Mouse (Mus musculus): Measurements from ENCODE around the gene Plpp4. TPM values are rescaled to one million over a fixed set of nuclear protein-coding genes. Genes with fewer than 3 reads are reported as not detected.

Plpp4 gene
- total and polyA plus RNA-seq, 2 experiments from 2014 or later = 6.7 to 8.6 TPM

- DNase-seq = peak; percentile 82
- Histone ChIP-seq H3K27me3 (ENCODE audit: insufficient read depth, low read length) (peaks cover 3% of the 10 kb centered on the region; the same call in 1 of the 2 replicates), H3K36me3 (ENCODE audit: insufficient read depth) (no peaks in the 10 kb centered on the region), H3K4me1 (ENCODE audit: insufficient read depth) (0 out of 2 replicates have a peak, but pooled peaks cover 4% of the 10 kb centered on the region), H3K9ac (no peak overlapping the region), H3K4me3 (ENCODE audit: low read depth, low read length) (no peak overlapping the region), H3K9me3 (ENCODE audit: low read length) (no peaks in the 10 kb centered on the region), H3K4me2 (ENCODE audit: low read depth) (peak overlapping the region; percentile 23; the same call in 1 of the 2 replicates), H3K27ac (ENCODE audit: low read depth, low read length) (peak overlapping the region; percentile 54; the same call in 1 of the 2 replicates)
- 22% methylated on average over 13 of the region's 13 CpGs for WGBS
- ATAC-seq = peak; percentile 87
- TF ChIP-seq CTCF (IDR thresholded peaks at IDR 0.05; ENCODE audit: low read depth) = no peak
Observed at GRCm38 (mm10) chr7:129402695-129403364, 146.0 kb downstream of the Plpp4 start.

GRCm38 (mm10) chr7:129406069-129406468 lies 149.2 kb downstream of the Plpp4 start:
- peaks cover 9% of the 10 kb centered on the region for H3K27me3 ChIP-seq (ENCODE audit: insufficient read depth, low read length)
- peak overlapping the region; percentile 62; the same call in 1 of the 2 replicates for H3K27ac ChIP-seq (ENCODE audit: low read depth, low read length)
- H3K9me3 ChIP-seq (ENCODE audit: low read length) = no peaks in the 10 kb centered on the region
- H3K9ac ChIP-seq = no peak overlapping the region
- H3K36me3 ChIP-seq (ENCODE audit: insufficient read depth) = no peaks in the 10 kb centered on the region
- no peak overlapping the region for H3K4me2 ChIP-seq (ENCODE audit: low read depth)
- TF ChIP-seq CTCF (IDR thresholded peaks at IDR 0.05; ENCODE audit: low read depth) = no peak
- ATAC-seq = no peak
- H3K4me3 ChIP-seq (ENCODE audit: low read depth, low read length) = no peak overlapping the region
- WGBS = 24% methylated on average over 7 of the region's 7 CpGs
- peak; percentile 34 for DNase-seq
- 0 out of 2 replicates have a peak, but pooled peaks cover 4% of the 10 kb centered on the region for H3K4me1 ChIP-seq (ENCODE audit: insufficient read depth)

- Histone ChIP-seq H3K27me3 (ENCODE audit: insufficient read depth, low read length) (peaks cover 6% of the 10 kb centered on the region), H3K36me3 (ENCODE audit: insufficient read depth) (no peaks in the 10 kb centered on the region), H3K9ac (no peak overlapping the region), H3K4me3 (ENCODE audit: low read depth, low read length) (no peak overlapping the region), H3K9me3 (ENCODE audit: low read length) (no peaks in the 10 kb centered on the region), H3K27ac (ENCODE audit: low read depth, low read length) (no peak overlapping the region), H3K4me2 (ENCODE audit: low read depth) (no peak overlapping the region), H3K4me1 (ENCODE audit: insufficient read depth) (no peaks in the 10 kb centered on the region)
- DNase-seq = no peak
- no peak for ATAC-seq
- TF ChIP-seq CTCF (IDR thresholded peaks at IDR 0.05; ENCODE audit: low read depth) = no peak
- 34% methylated on average over 2 of the region's 2 CpGs for WGBS
Observed at GRCm38 (mm10) chr7:129412695-129413094, 155.9 kb downstream of the Plpp4 start.

GRCm38 (mm10) chr7:129415179-129415578 lies 158.3 kb downstream of the Plpp4 start:
- H3K36me3 ChIP-seq (ENCODE audit: insufficient read depth) = no peaks in the 10 kb centered on the region
- H3K4me1 ChIP-seq (ENCODE audit: insufficient read depth) = no peaks in the 10 kb centered on the region
- H3K4me2 ChIP-seq (ENCODE audit: low read depth) = no peak overlapping the region
- no peak for DNase-seq
- H3K9me3 ChIP-seq (ENCODE audit: low read length) = no peaks in the 10 kb centered on the region
- H3K4me3 ChIP-seq (ENCODE audit: low read depth, low read length) = no peak overlapping the region
- ATAC-seq = no peak
- H3K9ac ChIP-seq = no peak overlapping the region
- H3K27ac ChIP-seq (ENCODE audit: low read depth, low read length) = no peak overlapping the region
- peaks cover 2% of the 10 kb centered on the region for H3K27me3 ChIP-seq (ENCODE audit: insufficient read depth, low read length)
- WGBS = 33% methylated on average over 4 of the region's 4 CpGs
- TF ChIP-seq CTCF (IDR thresholded peaks at IDR 0.05; ENCODE audit: low read depth) = no peak

- ATAC-seq = no peak
- Histone ChIP-seq H3K27me3 (ENCODE audit: insufficient read depth, low read length) (no peaks in the 10 kb centered on the region), H3K9me3 (ENCODE audit: low read length) (no peaks in the 10 kb centered on the region), H3K36me3 (ENCODE audit: insufficient read depth) (no peaks in the 10 kb centered on the region), H3K27ac (ENCODE audit: low read depth, low read length) (no peak overlapping the region), H3K9ac (no peak overlapping the region), H3K4me1 (ENCODE audit: insufficient read depth) (no peaks in the 10 kb centered on the region), H3K4me3 (ENCODE audit: low read depth, low read length) (no peak overlapping the region), H3K4me2 (ENCODE audit: low read depth) (no peak overlapping the region)
- WGBS = 60% methylated on average over 1 of the region's 1 CpGs
- DNase-seq = no peak
- no peak for TF ChIP-seq CTCF (IDR thresholded peaks at IDR 0.05; ENCODE audit: low read depth)
Observed at GRCm38 (mm10) chr7:129421181-129421580, 164.3 kb downstream of the Plpp4 start.

GRCm38 (mm10) chr7:129425554-129425953 lies 168.7 kb downstream of the Plpp4 start:
- H3K27me3 ChIP-seq (ENCODE audit: insufficient read depth, low read length) = no peaks in the 10 kb centered on the region
- no peaks in the 10 kb centered on the region for H3K9me3 ChIP-seq (ENCODE audit: low read length)
- ATAC-seq = peak; percentile 29; the same call in 1 of the 2 replicates
- no peak for TF ChIP-seq CTCF (IDR thresholded peaks at IDR 0.05; ENCODE audit: low read depth)
- WGBS = 20% methylated on average over 2 of the region's 2 CpGs
- H3K4me2 ChIP-seq (ENCODE audit: low read depth) = no peak overlapping the region
- H3K36me3 ChIP-seq (ENCODE audit: insufficient read depth) = no peaks in the 10 kb centered on the region
- no peaks in the 10 kb centered on the region for H3K4me1 ChIP-seq (ENCODE audit: insufficient read depth)
- no peak overlapping the region for H3K9ac ChIP-seq
- H3K4me3 ChIP-seq (ENCODE audit: low read depth, low read length) = no peak overlapping the region
- no peak overlapping the region for H3K27ac ChIP-seq (ENCODE audit: low read depth, low read length)
- DNase-seq = peak; percentile 60

- DNase-seq (no peak), ATAC-seq (no peak)
- WGBS = 58% methylated on average over 4 of the region's 4 CpGs
- peak; percentile 14; the same call in 1 of the 2 replicates for TF ChIP-seq CTCF (IDR thresholded peaks at IDR 0.05; ENCODE audit: low read depth)
- no peak overlapping the region for H3K9ac ChIP-seq
- no peak overlapping the region for H3K4me3 ChIP-seq (ENCODE audit: low read depth, low read length)
- no peaks in the 10 kb centered on the region for H3K36me3 ChIP-seq (ENCODE audit: insufficient read depth)
- no peaks in the 10 kb centered on the region for H3K4me1 ChIP-seq (ENCODE audit: insufficient read depth)
- no peaks in the 10 kb centered on the region for H3K9me3 ChIP-seq (ENCODE audit: low read length)
- H3K27ac ChIP-seq (ENCODE audit: low read depth, low read length) = no peak overlapping the region
- no peak overlapping the region for H3K4me2 ChIP-seq (ENCODE audit: low read depth)
- H3K27me3 ChIP-seq (ENCODE audit: insufficient read depth, low read length) = no peaks in the 10 kb centered on the region
Observed at GRCm38 (mm10) chr7:129428794-129429193, 172.0 kb downstream of the Plpp4 start.

All from forebrain, postnatal 0 days (tissue).